ENCODE assay signal across 9 mouse cellular contexts in genomic region chr11:97289276-97290230, GRCm38 (mm10). TPM values are rescaled to one million over a fixed set of nuclear protein-coding genes. Genes with fewer than 3 reads are reported as not detected.
A peak's percentile ranks its signal among the peaks of the same experiment; 100 is the strongest.
DNase-seq lines count a peak whose midpoint lies in the region; ATAC-seq and TF ChIP-seq lines count a peak whose summit lies in the region.
"Had no signal": no experiment of that assay in that cellular context is flagged by ENCODE, and none has a peak within 500 bp of the region (broad histone marks: within the 10 kb centered on the region; RNA-seq: fewer than 3 reads in every experiment).

No protein-coding gene starts in this region.

- no peak for TF ChIP-seq POLR2A in olfactory bulb, adult 2 months (IDR thresholded peaks at IDR 0.05; ENCODE audit: insufficient read depth, low read depth, low read length)

- peak overlapping the region; percentile 2; the same call in 1 of the 2 replicates for H3K9ac ChIP-seq in midbrain, embryonic 13.5 days (replicated peaks)
- H3K9ac ChIP-seq in midbrain, embryonic 11.5 days (ENCODE audit: low read length) = no peak overlapping the region
- no peak overlapping the region for H3K9ac ChIP-seq in liver, embryonic 12.5 days
- H3K9ac ChIP-seq: limb, embryonic 15.5 days had no signal

- ATAC-seq in midbrain, embryonic 13.5 days = no peak
- no peak for ATAC-seq in midbrain, embryonic 11.5 days (ENCODE audit: low FRiP score)
- no peak for ATAC-seq in liver, embryonic 12.5 days

- no peak overlapping the region for H3K27ac ChIP-seq in midbrain, embryonic 13.5 days
- no peak overlapping the region for H3K27ac ChIP-seq in midbrain, embryonic 11.5 days (ENCODE audit: low read depth, low read length)
- peak overlapping the region; percentile 39; the same call in 1 of the 2 replicates for H3K27ac ChIP-seq in olfactory bulb, adult 2 months (ENCODE audit: insufficient read depth, low read depth, low read length)
- H3K27ac ChIP-seq in liver, embryonic 12.5 days = no peak overlapping the region
- H3K27ac ChIP-seq: limb, embryonic 15.5 days had no signal

- TF ChIP-seq CTCF in olfactory bulb, adult 2 months (IDR thresholded peaks at IDR 0.05; ENCODE audit: insufficient read depth, low read depth, low read length) = no peak

- no peaks in the 10 kb centered on the region for H3K27me3 ChIP-seq in midbrain, embryonic 13.5 days
- H3K27me3 ChIP-seq in midbrain, embryonic 11.5 days (ENCODE audit: control insufficient read depth, insufficient read depth, low read length) = no peaks in the 10 kb centered on the region
- H3K27me3 ChIP-seq in liver, embryonic 12.5 days (replicated peaks) = no peaks in the 10 kb centered on the region
- H3K27me3 ChIP-seq: limb, embryonic 15.5 days had no signal

- intact Hi-C loops in gastrocnemius, postnatal 36 days (cut with DNase I) = no loop called here

- no peak overlapping the region for H3K4me3 ChIP-seq in midbrain, embryonic 13.5 days (replicated peaks)
- no peak overlapping the region for H3K4me3 ChIP-seq in midbrain, embryonic 11.5 days (ENCODE audit: low read depth, low read length)
- no peak overlapping the region for H3K4me3 ChIP-seq in olfactory bulb, adult 2 months (ENCODE audit: insufficient read depth, low read depth, low read length)
- no peak overlapping the region for H3K4me3 ChIP-seq in liver, embryonic 12.5 days
- H3K4me3 ChIP-seq: limb, embryonic 15.5 days had no signal

- H3K4me2 ChIP-seq in midbrain, embryonic 13.5 days (replicated peaks) = no peak overlapping the region
- H3K4me2 ChIP-seq in midbrain, embryonic 11.5 days = no peak overlapping the region
- no peak overlapping the region for H3K4me2 ChIP-seq in liver, embryonic 12.5 days
- H3K4me2 ChIP-seq: limb, embryonic 15.5 days had no signal

- DNase-seq in cerebellum, adult 11-12 months = peak; percentile 29
- DNase-seq in cerebellum, postnatal 36 days = no peak
- no peak for DNase-seq in midbrain, embryonic 11.5 days (ENCODE audit: low spot score, missing footprints)
- peak; percentile 48 to 75 for DNase-seq in gastrocnemius, postnatal 36 days
- no peak for DNase-seq in kidney, adult 11 months

- H3K9me3 ChIP-seq in midbrain, embryonic 13.5 days = no peaks in the 10 kb centered on the region
- no peaks in the 10 kb centered on the region for H3K9me3 ChIP-seq in midbrain, embryonic 11.5 days (ENCODE audit: control insufficient read depth, low read length)
- H3K9me3 ChIP-seq in liver, embryonic 12.5 days (replicated peaks) = no peaks in the 10 kb centered on the region
- H3K9me3 ChIP-seq: limb, embryonic 15.5 days had no signal

- 0 out of 2 replicates have a peak, but pooled peaks cover 4% of the 10 kb centered on the region for H3K4me1 ChIP-seq in midbrain, embryonic 13.5 days (replicated peaks)
- H3K4me1 ChIP-seq in midbrain, embryonic 11.5 days (ENCODE audit: control insufficient read depth, insufficient read depth, low read length) = 0 out of 2 replicates have a peak, but pooled peaks cover 3% of the 10 kb centered on the region
- peaks cover 2% of the 10 kb centered on the region; the same call in 1 of the 2 replicates for H3K4me1 ChIP-seq in olfactory bulb, adult 2 months (ENCODE audit: control insufficient read depth, insufficient read depth, low read length)
- no peaks in the 10 kb centered on the region for H3K4me1 ChIP-seq in liver, embryonic 12.5 days

- no peaks in the 10 kb centered on the region for H3K36me3 ChIP-seq in midbrain, embryonic 13.5 days
- H3K36me3 ChIP-seq in midbrain, embryonic 11.5 days (ENCODE audit: control insufficient read depth, insufficient read depth, low read length) = no peaks in the 10 kb centered on the region
- no peaks in the 10 kb centered on the region for H3K36me3 ChIP-seq in liver, embryonic 12.5 days
- H3K36me3 ChIP-seq: limb, embryonic 15.5 days had no signal

- 47% methylated on average over 12 of the region's 12 CpGs for WGBS in midbrain, embryonic 13.5 days
- 52% methylated on average over 12 of the region's 12 CpGs for WGBS in midbrain, embryonic 11.5 days
- whole genome bisulfite sequencing in olfactory bulb, adult 2 months = 48% methylated on average over 12 of the region's 12 CpGs
- 60% methylated on average over 12 of the region's 12 CpGs for WGBS in liver, embryonic 12.5 days (ENCODE audit: insufficient replicate concordance)

RNA-seq across cellular contexts. Expression of gene Npepps, which starts 9.1 kb away (rescaled TPM):
- polyA plus RNA-seq in midbrain, embryonic 13.5 days (2015; fragmentation: Nextera tagmentation; extraction: Ambion mirVana) = 146 and 156 TPM in 2 replicates
- polyA plus RNA-seq in midbrain, embryonic 11.5 days (2014; fragmentation: Nextera tagmentation; extraction: Ambion mirVana) = 92.6 and 101 TPM in 2 replicates
- total RNA-seq in gastrocnemius, postnatal 36 days (2021) = 10 to 100 TPM; 51.5 to 56.9 TPM
- polyA plus RNA-seq in olfactory bulb, adult 2 months (2012; ENCODE audit: insufficient read depth, insufficient read length, low replicate concordance, missing spikeins) = 421 TPM in 1 of 2 replicates, not detected in the other
- 27.1 and 31.3 TPM in 2 replicates for polyA plus RNA-seq in liver, embryonic 12.5 days (2016; fragmentation: Nextera tagmentation; extraction: Ambion mirVana)

RNA-seq across cellular contexts. Expression of gene Mrpl45, which starts 26.0 kb away (rescaled TPM):
- 39.6 and 46.4 TPM in 2 replicates for polyA plus RNA-seq in midbrain, embryonic 13.5 days (2015; fragmentation: Nextera tagmentation; extraction: Ambion mirVana)
- polyA plus RNA-seq in midbrain, embryonic 11.5 days (2014; fragmentation: Nextera tagmentation; extraction: Ambion mirVana) = 56.6 and 58.9 TPM in 2 replicates
- 10 to 100 TPM; 33.5 to 37.9 TPM for total RNA-seq in gastrocnemius, postnatal 36 days (2021)
- polyA plus RNA-seq in olfactory bulb, adult 2 months (2012; ENCODE audit: insufficient read depth, insufficient read length, low replicate concordance, missing spikeins) = not detected in 2 replicates
- 38.9 and 44.0 TPM in 2 replicates for polyA plus RNA-seq in liver, embryonic 12.5 days (2016; fragmentation: Nextera tagmentation; extraction: Ambion mirVana)

Comparison
In these comparisons a context has a peak if more than half of its experiments do, and no peak if none do; other contexts are left out.
1. DNase-seq: peak in cerebellum, adult 11-12 months (single experiment) and gastrocnemius, postnatal 36 days (2 of 2); none in cerebellum, postnatal 36 days (0 of 2), midbrain, embryonic 11.5 days (single experiment) and kidney, adult 11 months (single experiment).
2. RNA of gene Mrpl45, which starts 26.0 kb away (polyA plus RNA-seq): 56.6 to 58.9 TPM in midbrain, embryonic 11.5 days, 39.6 to 46.4 TPM in midbrain, embryonic 13.5 days and 38.9 to 44.0 TPM in liver, embryonic 12.5 days; not detected in olfactory bulb, adult 2 months; every median in the first group is over 10 times any median in the second.